Mouse (Mus musculus) erythroid progenitor cell, adult 5-6 weeks (primary cell): ENCODE data around the gene Bmp4. TPM values are rescaled to one million over a fixed set of nuclear protein-coding genes. Genes with fewer than 3 reads are reported as not detected.

ENCODE experiments used
- ATAC-seq: replicated peaks from 2 replicates; pipeline ENCODE4 v1.8.0; 2016; ENCODE audit warnings: moderate number of reproducible peaks, mild to moderate bottlenecking, moderate TSS enrichment, inconsistent platforms; ENCODE audit not compliant: poor library complexity, low FRiP score, severe bottlenecking
- total RNA-seq, 2 experiments: library from RNA; stranded (forward) in 1 of 2; stranded (reverse) in 1 of 2; fragments of 150-400 nt in 1 of 2; fragments of 186-747, 209-891 nt in 1 of 2; gene quantifications; 2 replicates each; pipeline versions ENCODE4 v1.2.3 to v1.2.4; 2015 to 2017; ENCODE audit warnings: low replicate concordance in 2 of 2

Bmp4 gene
- total RNA-seq (2015; ENCODE audit: low replicate concordance) (not detected in 2 replicates), total RNA-seq (2017; ENCODE audit: low replicate concordance) (0.39 TPM in 1 of 2 replicates, not detected in the other)

DNA sequence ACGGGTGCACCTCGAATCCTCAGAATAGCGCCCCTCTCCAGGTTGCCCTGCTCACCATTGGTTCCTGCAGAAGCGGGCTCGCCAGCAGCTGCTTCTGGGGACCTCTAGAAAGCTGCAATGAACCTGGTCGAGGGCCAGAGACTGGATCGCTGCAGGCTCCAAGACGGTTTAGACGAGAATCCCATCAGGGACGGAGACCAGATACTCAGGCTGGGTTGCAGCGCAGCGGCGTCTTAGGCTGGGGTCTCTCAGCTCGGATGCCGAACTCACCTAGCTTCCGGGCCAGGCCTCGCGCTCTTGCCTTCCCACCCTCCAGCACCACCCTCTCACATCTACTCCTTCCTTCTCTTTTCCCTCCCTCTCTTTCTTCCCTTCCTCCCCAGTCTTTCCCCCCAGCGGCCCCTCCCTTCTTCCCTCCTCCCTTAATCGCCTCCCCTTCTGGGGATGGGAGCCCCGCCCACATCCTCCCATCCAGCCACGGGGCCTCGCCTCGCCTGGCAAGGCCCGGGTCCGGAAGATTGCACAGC lies at the start of gene Bmp4:
Gene Bmp4 (minus strand): TSS at position 421 of the 527 bp plus-strand sequence.
- ATAC-seq, result no peak

DNA sequence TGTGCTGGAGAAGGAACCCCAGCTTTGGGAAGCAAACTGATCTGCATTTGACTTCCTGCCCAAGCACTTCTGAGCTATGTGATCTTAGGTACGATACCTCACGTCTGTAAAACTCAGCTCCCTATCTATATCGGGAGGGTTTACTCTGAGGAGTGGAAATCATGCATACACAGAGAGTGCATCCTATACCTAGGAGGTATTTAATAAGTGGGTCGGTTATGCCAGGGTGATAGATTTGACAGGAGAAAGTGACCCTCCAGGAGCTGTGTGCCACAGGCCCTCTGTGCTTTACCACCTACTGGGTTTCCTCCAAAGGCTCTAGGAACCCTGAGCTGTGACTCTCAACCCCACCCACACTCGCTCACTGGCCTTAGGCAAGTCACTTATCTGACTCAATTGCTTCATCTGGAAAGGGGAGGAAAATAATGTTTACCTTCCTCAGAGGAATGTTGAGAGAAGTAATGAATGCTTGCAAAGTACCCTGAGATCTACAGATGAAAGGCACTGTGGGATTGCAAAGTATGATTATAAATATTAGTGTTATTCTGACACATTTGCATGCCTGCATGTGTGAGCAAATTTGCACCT lies 49.1 kb upstream of the Bmp4 start:
- no peak for ATAC-seq

DNA sequence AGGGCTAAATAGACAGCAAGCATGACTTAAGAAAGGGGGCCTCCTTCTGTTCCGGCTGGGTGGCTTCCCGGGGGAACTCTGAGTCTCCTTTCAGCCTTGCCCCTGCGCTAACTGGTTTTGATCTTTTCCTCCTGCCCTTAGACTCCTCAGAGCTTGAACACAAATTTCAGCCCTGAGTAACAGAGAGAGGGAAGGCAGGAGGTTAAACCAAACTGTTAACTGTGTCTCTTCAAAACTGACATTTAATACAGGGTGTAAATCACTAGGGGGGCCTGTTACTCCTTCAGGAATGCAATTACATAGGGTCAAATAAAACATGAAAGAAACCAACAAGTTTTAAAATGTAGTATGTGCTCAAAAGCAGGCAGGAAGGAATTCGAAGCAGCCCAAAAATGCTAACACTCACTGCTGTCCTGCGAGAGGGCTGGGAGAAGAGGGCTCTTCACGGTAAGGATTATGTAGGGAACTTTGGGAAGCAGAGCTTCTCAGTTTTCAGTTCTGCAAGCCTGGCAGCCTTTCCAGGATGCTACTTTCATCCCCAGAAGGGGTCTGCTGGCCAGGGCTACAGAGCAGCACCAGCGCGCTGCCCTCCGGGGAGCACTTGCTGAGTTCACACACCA lies 46.1 kb upstream of the Bmp4 start:
- no peak for ATAC-seq

DNA sequence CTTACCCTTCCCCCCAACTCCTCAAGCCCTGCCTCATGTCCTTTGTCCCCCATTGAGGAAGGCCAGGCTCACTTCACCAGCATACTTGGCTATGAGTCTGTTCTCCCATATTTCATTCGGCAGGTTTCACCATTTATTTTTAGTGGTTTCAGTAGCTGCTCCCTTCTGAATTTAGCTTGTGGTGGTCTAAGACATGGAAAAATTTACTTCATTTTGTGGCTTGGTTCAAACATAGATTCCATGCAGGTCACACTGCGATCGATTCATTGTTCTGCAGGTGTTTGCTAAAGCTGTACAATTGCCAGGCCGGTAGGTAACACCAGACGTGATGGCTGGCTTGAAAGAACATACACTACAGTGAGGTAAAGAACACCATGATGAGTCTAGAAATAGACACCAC lies 39.8 kb upstream of the Bmp4 start:
- ATAC-seq, result no peak

DNA sequence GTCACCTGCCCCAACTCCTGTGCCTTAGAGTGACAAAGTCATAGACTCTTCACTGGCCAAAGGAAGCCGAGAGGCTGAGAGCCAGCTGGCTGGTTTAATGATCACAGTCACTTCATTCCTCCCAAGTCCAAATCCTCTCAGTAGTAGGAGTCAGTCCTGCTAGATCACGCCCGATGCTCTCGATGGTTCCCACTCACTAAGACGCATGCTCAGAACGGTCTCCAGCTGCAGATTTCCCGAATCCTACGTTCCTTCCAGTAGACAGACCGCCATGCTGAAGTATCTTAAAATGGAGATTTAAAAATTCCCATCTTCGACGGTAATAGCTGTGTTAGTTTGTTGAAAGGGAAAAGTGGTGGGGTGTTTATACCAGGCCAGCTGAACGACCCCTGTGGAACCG lies 36.8 kb upstream of the Bmp4 start:
- no peak for ATAC-seq

DNA sequence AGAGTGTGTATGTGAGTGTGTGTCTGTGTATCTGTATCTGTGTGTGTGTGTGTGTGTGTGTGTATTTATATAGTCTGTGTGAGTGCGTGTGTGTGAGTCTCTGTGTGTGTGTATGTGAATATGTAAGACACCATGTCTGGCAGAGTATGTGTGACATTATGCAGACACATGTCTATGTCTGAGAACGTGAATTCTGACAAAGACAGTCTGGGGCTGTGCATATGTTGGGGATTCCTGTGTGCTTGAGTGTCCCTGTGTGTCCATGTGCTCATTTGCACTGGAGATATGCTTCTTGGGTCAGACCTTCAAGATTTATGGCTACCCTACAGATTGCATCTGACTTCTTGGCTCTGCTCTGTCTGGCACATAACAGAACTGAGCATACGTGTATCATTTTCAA lies 31.4 kb upstream of the Bmp4 start:
- ATAC-seq, result no peak

DNA sequence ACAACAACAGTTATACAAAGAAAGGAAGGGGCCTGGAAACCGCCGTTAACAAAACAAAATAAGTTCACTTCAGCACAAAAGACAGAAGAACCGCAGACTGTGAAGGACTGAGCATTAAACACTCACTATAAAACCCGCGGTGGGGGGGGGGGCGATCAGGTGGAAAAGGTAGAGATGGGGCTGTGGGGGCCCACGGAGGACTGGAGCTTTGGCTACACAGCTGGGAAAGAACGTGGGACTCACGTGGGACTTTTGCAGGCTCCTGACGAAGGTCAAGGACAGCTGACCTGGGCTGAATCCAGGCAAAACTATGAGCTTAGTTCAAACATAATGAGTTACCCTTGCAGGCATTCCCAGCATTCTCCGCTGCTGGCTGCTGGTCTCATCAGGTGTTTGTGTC lies 28.8 kb upstream of the Bmp4 start:
- no peak for ATAC-seq

DNA sequence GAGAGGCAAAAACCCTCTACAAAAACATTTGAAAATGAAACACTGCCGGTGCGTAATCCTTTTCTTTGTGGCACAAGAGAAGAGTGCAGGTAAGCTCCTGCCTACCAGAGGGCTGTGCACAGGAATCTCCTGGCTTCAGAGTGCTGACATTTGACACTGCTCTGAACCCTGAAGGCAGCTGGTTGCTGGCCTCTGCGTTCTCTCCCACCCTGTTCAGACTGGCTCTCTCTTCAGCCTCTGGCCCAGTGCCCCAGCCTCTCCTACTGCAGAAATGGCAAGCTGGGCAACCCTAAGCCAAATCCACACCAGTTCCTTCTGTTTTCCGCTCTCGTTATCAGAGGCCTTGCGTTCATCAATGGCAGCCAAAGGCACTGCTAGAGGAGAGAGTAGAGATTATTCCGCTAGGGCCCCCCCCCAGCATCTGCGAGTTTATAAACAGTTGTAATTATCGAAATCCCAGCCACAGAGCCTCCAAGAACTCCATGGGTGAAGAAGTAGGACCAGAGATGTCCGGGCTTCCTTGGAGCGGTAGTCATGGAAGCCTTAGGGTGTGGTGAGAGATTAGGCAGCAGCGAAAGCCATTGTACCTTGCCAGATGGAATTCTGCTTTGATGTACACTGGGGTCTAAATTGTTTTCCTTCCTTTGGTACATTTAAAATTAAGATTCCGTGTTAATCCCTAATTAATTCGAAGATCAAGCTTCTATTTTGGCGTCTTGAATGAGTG lies 28.1 kb upstream of the Bmp4 start:
- no peak for ATAC-seq

DNA sequence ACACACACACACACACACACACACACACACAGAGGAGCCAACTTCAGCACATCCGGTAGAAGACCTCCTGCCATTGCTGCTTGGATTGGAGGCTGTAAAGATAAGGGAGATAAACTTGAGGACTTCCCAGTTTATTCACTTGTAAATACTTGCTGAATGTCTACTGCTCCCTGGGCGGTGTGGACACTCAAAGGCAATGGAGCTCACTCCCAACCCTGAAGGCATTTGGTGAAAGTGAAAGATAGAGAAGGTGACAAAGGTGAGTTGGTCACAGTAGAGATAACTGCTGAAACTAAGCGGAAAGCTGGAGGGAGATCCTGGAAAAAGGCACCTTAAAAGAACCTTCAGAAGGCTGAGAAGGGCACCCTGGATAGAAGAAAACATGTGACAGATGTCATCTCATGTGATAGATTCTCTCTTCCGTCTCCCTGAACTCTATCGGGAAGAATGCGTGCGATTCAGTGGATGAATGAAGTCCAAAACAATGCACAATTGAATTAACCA lies 22.1 kb upstream of the Bmp4 start:
- no peak for ATAC-seq

DNA sequence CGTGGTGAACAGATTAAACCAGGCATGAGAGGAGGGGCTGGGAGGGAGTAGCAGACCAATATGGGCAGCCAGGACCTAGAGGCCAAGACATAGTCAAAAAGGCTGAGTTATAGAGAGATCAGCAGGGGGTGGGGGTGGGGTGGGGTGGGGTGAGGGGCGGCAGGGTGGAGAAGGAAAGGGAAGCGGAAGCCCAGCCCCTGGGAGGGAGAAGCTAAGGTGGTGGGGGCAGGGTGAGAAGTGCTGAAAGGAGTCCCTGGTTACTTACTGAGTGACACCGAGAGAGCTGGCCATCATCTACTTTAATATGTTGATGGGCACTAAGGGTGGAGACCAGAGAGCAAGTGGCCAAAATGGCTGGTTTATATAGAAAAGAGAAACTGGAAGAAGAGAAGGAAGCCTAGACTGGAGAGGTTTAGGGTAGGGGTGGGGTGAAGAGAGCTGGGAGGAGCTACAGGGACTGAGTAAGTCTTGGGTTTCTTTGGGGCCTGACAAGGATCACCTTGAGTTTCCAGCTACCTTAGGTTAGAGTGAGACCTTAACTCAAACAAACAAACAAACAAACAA lies 20.2 kb upstream of the Bmp4 start:
- ATAC-seq, result no peak

DNA sequence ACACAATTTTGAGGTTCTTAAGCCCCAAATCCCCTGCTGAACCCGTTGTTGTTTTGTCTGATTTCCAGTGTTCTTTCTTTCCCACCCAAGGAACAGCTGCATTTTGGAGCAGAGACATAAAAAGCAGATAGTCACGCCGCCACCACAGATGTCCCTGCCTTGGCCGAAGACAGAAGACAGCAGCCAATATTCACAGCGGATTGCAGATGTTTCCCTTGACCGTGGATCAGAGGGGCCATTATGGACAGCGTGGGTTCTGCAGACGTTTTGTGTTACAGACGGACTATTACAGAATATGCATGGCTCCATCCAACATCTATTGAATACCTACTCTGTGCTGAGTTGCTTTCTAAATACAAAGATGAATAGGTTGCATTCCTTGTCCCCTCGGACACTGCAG lies 18.5 kb upstream of the Bmp4 start:
- no peak for ATAC-seq

DNA sequence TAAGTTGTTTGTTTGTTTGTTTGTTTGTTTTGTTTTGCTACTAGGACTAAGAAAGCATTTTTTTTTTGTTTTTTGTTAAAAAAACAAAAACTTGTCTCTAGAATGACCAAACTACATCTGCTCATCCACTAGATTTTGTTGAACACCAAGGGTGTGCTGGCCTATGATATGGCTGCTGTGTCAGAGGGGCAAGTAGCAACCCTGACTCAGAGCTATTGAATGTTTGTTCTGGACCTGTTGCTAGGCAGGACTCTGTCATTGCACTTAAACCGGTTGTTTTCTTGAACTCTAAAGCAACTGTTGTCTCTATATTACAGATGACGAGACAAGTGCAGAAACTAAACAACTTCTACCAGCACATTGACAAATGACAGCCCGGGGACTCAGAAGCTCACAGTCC lies 17.9 kb upstream of the Bmp4 start:
- ATAC-seq, result no peak

DNA sequence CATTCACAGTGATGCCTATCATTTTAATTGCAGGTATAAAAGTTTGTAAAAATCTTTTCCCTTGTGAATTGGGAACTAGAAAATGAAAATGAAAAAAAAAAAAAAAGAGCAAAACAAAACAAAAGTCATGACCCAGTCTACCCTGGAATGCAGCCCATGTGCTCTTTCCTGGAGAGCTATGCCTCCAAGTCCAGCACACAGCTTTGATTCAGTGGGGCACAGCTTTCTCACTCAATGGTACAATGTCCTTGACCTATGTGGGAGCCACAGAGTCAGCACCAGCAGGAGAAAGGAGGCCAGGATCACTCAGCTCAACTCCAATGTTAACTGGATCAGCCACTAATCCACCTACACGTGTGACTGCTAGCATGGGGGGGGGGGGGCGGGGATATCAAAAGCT lies 9.5 kb upstream of the Bmp4 start:
- ATAC-seq, result no peak

DNA sequence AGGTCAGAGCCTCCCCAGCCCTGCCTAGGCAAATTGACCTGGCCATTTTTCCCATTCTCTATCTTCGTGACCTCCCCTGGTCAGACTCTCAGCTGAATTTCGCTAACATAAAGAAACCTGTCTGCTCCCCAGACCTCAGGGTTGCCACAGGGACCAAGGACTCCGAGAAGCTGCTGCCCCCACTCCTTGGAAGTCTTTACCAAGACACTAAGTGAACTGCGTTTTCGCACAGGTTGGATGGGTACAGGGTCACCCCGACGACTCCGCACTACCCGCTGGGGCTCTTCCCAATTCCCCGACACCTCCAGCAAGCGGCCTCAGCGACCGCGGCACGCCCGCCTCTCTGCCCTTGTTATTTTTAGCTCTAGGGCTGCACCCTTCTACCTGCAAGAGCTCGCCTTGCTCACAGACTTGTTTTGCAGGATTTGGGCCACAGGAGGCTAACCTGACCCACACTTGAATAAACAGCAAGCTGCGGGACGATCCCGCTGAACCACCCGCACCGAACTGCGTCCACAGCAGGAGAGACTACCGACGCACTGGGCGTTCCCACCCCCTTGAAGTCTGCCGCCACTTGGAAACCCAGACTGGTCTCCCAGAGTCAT lies 7.7 kb upstream of the Bmp4 start:
- ATAC-seq, result no peak

DNA sequence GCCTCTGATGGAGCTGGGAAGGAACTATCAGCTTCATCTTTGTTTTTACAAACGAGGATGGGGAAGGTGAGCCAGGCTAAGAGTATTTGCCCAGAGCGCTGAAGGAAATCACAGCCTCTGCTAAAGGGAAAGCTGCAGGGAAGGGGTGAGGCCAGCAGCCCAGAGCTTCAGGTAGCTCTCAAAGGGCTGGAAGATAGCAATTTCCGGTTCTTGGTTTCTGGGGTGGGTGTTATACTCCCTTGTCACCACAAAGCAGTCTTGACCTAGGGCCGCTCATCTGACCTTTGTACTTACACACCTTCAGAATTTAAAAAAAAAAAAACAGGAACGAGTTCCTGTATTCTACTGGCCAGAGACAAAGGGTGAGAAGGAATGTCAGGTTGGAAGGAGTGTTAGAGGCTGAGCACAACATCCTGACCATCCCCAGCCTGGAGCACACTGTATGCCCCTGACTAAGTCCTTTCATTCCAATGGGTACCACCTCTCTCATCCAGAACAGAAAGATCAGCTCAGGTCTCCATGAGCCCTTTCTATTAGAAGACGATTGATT lies 1.2 kb upstream of the Bmp4 start:
- no peak for ATAC-seq

DNA sequence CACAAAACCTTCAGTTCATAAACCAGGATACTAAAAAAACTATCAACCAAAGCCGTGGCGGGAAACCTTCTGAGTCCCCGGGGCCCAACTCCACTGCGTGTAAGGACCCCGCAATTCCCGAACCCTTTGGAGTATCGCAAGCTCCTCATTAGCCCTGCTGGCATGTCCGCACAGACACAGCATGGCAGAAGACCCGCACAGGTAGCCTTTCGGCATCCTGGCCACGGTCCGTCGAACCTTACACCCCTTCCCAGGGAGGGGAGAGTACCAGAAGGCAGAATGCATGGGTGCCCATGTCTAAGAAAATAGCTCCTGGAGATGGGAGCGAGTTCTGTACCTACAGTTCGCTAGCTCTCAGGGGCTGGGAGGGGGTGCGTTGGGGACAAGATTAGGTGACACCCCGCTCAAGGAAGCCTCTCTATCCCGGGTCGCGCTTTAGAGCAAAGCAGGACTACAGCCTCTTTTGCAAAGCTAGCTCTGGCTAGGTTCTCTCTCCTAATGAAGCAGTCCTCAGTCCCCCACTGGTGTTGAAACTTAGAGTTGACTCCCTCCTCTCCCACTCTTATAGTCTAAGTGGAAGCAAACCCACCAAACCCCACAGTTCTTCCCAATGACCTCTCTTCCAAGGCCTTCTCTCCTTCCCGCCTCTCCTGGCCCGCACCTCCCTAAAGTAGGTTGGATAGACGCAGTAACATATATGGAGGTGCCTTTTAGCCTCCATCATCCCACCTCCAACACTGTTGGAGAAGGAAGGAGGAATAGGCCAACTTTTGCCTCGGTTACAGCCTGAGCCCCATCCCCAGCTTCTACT lies 826 bp downstream of the Bmp4 start:
- no peak for ATAC-seq

DNA sequence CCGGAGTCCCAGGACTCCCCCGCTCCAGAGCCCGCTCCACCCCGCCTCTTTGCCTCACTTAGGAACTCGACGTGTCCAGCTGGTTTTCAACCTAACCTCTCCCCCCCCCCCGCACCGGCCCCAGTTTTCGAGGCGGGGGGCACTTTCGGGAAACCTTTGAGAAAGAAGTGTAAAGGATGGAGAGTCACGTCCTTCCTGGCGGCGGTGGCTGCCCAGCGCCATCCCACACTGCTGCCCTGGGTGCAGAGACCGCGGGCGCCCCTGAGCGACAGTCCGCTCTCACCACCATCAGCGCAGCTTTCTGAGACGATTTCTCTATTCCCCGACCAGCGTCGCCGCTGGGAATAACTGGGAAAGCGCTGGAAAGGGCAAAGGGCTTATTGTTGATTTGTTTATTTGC lies 1.8 kb downstream of the Bmp4 start:
- no peak for ATAC-seq

DNA sequence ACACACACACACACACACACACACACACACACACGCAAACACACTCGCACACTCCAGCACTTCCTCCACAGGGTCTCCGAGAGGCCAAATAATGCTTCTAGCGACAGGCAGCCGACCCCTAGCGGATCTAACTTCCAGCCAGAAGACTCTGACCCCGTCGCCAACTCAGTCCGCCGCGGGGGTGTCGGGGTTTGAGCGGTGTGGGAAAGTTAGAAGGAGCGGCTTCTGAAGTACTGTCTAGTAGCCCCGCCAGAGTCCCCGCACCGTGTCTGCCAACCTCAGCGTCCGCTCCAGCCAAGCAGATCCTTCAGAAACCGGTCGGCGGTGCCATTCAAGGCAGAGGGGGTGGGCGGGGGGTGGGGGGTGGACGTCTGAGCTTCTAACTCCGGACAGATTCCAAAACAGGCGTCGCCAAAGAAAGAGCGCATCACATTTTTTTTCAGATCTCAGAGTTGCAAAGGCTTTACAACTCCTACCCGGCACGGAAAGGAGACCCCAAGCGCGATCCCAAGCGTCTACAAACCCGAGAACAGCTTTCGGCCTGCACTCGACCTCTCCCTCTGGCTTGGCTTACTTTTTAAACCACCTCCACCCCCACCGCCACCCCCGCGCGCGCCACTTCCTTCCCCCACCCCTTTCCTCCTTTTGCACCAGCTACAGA lies 2.5 kb downstream of the Bmp4 start:
- no peak for ATAC-seq

DNA sequence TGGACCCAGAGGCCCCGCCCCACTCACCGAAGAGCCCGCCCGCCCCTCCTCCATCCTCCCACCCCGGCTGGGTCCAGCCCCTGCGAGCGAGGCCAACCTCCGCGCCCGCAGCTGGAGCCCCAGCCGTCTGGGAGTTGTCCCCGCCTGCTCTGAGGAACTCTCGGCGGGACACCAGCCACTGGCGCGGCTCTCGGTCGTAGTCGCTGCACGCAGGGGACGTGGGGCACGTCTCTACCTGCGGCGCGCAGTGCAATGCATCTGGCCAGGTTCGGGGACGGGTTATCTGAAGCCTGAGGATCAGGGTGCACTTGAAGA lies 3.2 kb downstream of the Bmp4 start:
- ATAC-seq, result no peak
